Mouse (Mus musculus): Measurements from ENCODE around the gene D030056L22Rik.

Gene D030056L22Rik

GRCm38 (mm10) chr19:18712866-18713300 lies at the start of gene D030056L22Rik:
Gene D030056L22Rik, plus strand, starts transcription at chr19:18713193.
- peak; percentile 98 to 99 for DNase-seq

- no peak for DNase-seq
These were observed 49.1 kb upstream of the D030056L22Rik start for GRCm38 (mm10) chr19:18663904-18664303.

GRCm38 (mm10) chr19:18666966-18667365 lies 46.0 kb upstream of the D030056L22Rik start:
- no peak for DNase-seq

GRCm38 (mm10) chr19:18669551-18669950 lies 43.4 kb upstream of the D030056L22Rik start:
- no peak for DNase-seq

- DNase-seq, result peak; percentile 99
These were observed 42.4 kb upstream of the D030056L22Rik start, which contains the start of gene Carnmt1 for GRCm38 (mm10) chr19:18670608-18671007. Gene Carnmt1, plus strand, starts transcription at chr19:18670764.

- peak; percentile 56 to 64 for DNase-seq
These were observed 41.8 kb upstream of the D030056L22Rik start for GRCm38 (mm10) chr19:18671056-18671741.

- DNase-seq, result no peak
These were observed 40.5 kb upstream of the D030056L22Rik start for GRCm38 (mm10) chr19:18672498-18672897.

- no peak for DNase-seq
These were observed 39.9 kb upstream of the D030056L22Rik start for GRCm38 (mm10) chr19:18673116-18673515.

- DNase-seq, result no peak
These were observed 30.9 kb upstream of the D030056L22Rik start for GRCm38 (mm10) chr19:18682142-18682541.

GRCm38 (mm10) chr19:18687556-18687955 lies 25.4 kb upstream of the D030056L22Rik start:
- DNase-seq, result peak; percentile 33 to 35

GRCm38 (mm10) chr19:18692176-18692575 lies 20.8 kb upstream of the D030056L22Rik start:
- DNase-seq, result no peak

GRCm38 (mm10) chr19:18692768-18693167 lies 20.2 kb upstream of the D030056L22Rik start:
- DNase-seq, result no peak

- DNase-seq, result no peak
These were observed 17.9 kb upstream of the D030056L22Rik start for GRCm38 (mm10) chr19:18695116-18695515.

GRCm38 (mm10) chr19:18695552-18695951 lies 17.4 kb upstream of the D030056L22Rik start:
- DNase-seq, result no peak

GRCm38 (mm10) chr19:18708101-18708500 lies 4.9 kb upstream of the D030056L22Rik start:
- no peak for DNase-seq

- DNase-seq, result no peak
These were observed 2.1 kb upstream of the D030056L22Rik start for GRCm38 (mm10) chr19:18710903-18711302.

- DNase-seq, result no peak
These were observed 1.4 kb upstream of the D030056L22Rik start for GRCm38 (mm10) chr19:18711589-18711988.

- no peak for DNase-seq
These were observed 684 bp upstream of the D030056L22Rik start for GRCm38 (mm10) chr19:18712153-18712865.

GRCm38 (mm10) chr19:18713357-18713756 lies 364 bp downstream of the D030056L22Rik start:
- peak; percentile 58 to 70 for DNase-seq

GRCm38 (mm10) chr19:18716374-18716773 lies 3.4 kb downstream of the D030056L22Rik start:
- peak; percentile 47 to 54 for DNase-seq

- DNase-seq, result no peak
These were observed 7.3 kb downstream of the D030056L22Rik start for GRCm38 (mm10) chr19:18720337-18720736.

GRCm38 (mm10) chr19:18725186-18725585 lies 12.2 kb downstream of the D030056L22Rik start:
- DNase-seq, result no peak

GRCm38 (mm10) chr19:18730255-18730654 lies 17.3 kb downstream of the D030056L22Rik start:
- no peak for DNase-seq

- no peak for DNase-seq
These were observed 18.1 kb downstream of the D030056L22Rik start for GRCm38 (mm10) chr19:18731077-18731476.
